Mouse (Mus musculus) liver, postnatal 0 days (tissue): ENCODE results near the gene Gopc.

Experiments used
- CTCF ChIP-seq: sonication (generic); IDR thresholded peaks from 2 replicates; pipeline ENCODE4 v1.5.1; 2016; ENCODE audit warnings: antibody characterized with exemption, low read depth
- EP300 ChIP-seq: IDR thresholded peaks from 2 replicates; pipeline ENCODE4 v1.6.1; 2016; ENCODE audit warnings: antibody characterized with exemption, low read depth, mild to moderate bottlenecking

DNA sequence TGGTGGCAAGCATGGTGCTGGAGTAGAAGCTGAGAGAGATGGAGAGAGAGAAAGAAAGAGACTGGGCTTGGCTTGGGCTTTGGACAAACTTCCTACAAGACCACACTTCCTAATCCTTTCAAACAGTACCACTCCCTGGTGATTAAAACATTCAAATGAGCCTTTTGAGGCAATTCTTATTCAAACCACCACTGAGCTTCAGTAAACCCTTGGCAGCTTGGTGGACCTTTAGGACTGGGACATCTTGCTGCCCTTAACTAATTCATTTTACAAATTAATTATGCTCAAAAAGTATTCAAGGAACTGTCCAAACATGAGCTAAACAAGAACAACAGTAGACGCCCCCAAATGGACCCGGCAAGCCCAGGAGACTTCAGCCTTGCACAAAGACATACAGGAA is 86.0 kb downstream of the Gopc start:
- TF ChIP-seq CTCF (no peak), EP300 (no peak)
